Mouse (Mus musculus) midbrain, postnatal 0 days (tissue): ENCODE results near the gene Olfr1396. TPM values are rescaled to one million over a fixed set of nuclear protein-coding genes. Genes with fewer than 3 reads are reported as not detected.

Experiments
- ATAC-seq: fragments of 200-750 bp; cut with Nextera tagmentation; 2 replicates; pipeline ENCODE4 v1.8.0; 2017; ENCODE audit warnings: moderate number of reproducible peaks, mild to moderate bottlenecking, moderate TSS enrichment, moderate library complexity; ENCODE audit not compliant: low FRiP score
- DNase-seq: peaks from one replicate; pipeline ENCODE4 v3.0.0-alpha.2; 2015; ENCODE audit warnings: low spot score
- H3K27ac ChIP-seq: fragments of 300-500 bp; sonication (generic); 2 replicates; pipeline ENCODE4 v1.5.1; 2014; ENCODE audit warnings: low read depth, mild to moderate bottlenecking, low read length, mixed read lengths
- H3K27me3 ChIP-seq: fragments of 300-500 bp; sonication (generic); 2 replicates; pipeline ENCODE4 v1.6.1; 2014; ENCODE audit warnings: low read length, control low read depth, mixed read lengths; ENCODE audit not compliant: insufficient read depth
- H3K36me3 ChIP-seq: fragments of 300-500 bp; sonication (generic); 2 replicates; pipeline ENCODE4 v1.6.1; 2014; ENCODE audit warnings: low read length, control low read depth, mixed read lengths; ENCODE audit not compliant: insufficient read depth
- H3K4me1 ChIP-seq: fragments of 300-500 bp; sonication (generic); 2 replicates; pipeline ENCODE4 v1.6.1; 2014; ENCODE audit warnings: mild to moderate bottlenecking, control low read depth, antibody characterized with exemption, low read length, mixed read lengths; ENCODE audit not compliant: insufficient read depth
- H3K4me2 ChIP-seq: fragments of 300-500 bp; sonication (generic); 2 replicates; pipeline ENCODE4 v1.6.1; 2014; ENCODE audit warnings: low read depth, mild to moderate bottlenecking, low read length, mixed read lengths; ENCODE audit not compliant: poor library complexity, severe bottlenecking
- H3K4me3 ChIP-seq: fragments of 300-500 bp; sonication (generic); 2 replicates; pipeline ENCODE4 v1.5.1; 2014; ENCODE audit warnings: low read depth, mild to moderate bottlenecking, low read length, moderate library complexity
- H3K9ac ChIP-seq: fragments of 300-500 bp; sonication (generic); replicated peaks from 2 replicates; pipeline ENCODE4 v1.6.1; 2014; ENCODE audit warnings: mild to moderate bottlenecking, low read length, moderate library complexity, mixed read lengths; ENCODE audit not compliant: poor library complexity, severe bottlenecking
- H3K9me3 ChIP-seq: fragments of 300-500 bp; sonication (generic); 2 replicates; pipeline ENCODE4 v1.6.1; 2016; ENCODE audit warnings: low read length, control low read depth
- CTCF ChIP-seq: IDR thresholded peaks from 2 replicates; pipeline ENCODE4 v1.5.1; 2016; ENCODE audit warnings: antibody characterized with exemption, mild to moderate bottlenecking
- WGBS: fragments of 180-500 bp; shearing (Covaris S2); extraction: QIAGEN DNeasy Blood & Tissue Kit; methylation state at CpG from one replicate; pipeline ENCODE4 v1.1.7; 2014; 5-methylcytosine and 5-hydroxymethylcytosine counted together
- polyA plus RNA-seq: library from polyadenylated mRNA; unstranded; fragments of >200 nt; fragmentation: Nextera tagmentation; extraction: Ambion mirVana; gene quantifications from 2 replicates; pipeline ENCODE4 v1.2.1, GENCODE M21; 2015
- total RNA-seq: library from RNA; depleted of rRNA; stranded (reverse); fragments of >200 nt; gene quantifications from 2 replicates; pipeline ENCODE4 v1.2.3, GENCODE M21; 2014

Gene Olfr1396
- total and polyA plus RNA-seq, 2 experiments from 2014 or later, result not detected

- no peak for TF ChIP-seq CTCF
- no peaks in the 10 kb centered on the region for H3K4me1 ChIP-seq
- H3K4me2 ChIP-seq, result no peak overlapping the region
- H3K36me3 ChIP-seq, result no peaks in the 10 kb centered on the region
- no peak for ATAC-seq
- H3K4me3 ChIP-seq, result no peak overlapping the region
- H3K9me3 ChIP-seq, result no peaks in the 10 kb centered on the region
- no peak overlapping the region for H3K9ac ChIP-seq
- no peak for DNase-seq
- no peak overlapping the region for H3K27ac ChIP-seq
- WGBS, result 79% methylated on average over 2 of the region's 2 CpGs
- H3K27me3 ChIP-seq, result no peaks in the 10 kb centered on the region
Observed at GRCm38 (mm10) chr11:49114158-49114557, 516 bp downstream of the Olfr1396 start.

GRCm38 (mm10) chr11:49112624-49113219 lies 2.0 kb downstream of the Olfr1396 start:
- TF ChIP-seq CTCF, result no peak
- H3K9ac ChIP-seq, result no peak overlapping the region
- H3K4me2 ChIP-seq, result no peak overlapping the region
- H3K27me3 ChIP-seq, result no peaks in the 10 kb centered on the region
- 90% methylated on average over 6 of the region's 6 CpGs for WGBS
- DNase-seq (no peak), ATAC-seq (no peak)
- H3K4me1 ChIP-seq, result no peaks in the 10 kb centered on the region
- H3K36me3 ChIP-seq, result no peaks in the 10 kb centered on the region
- no peak overlapping the region for H3K4me3 ChIP-seq
- H3K9me3 ChIP-seq, result no peaks in the 10 kb centered on the region
- no peak overlapping the region for H3K27ac ChIP-seq

GRCm38 (mm10) chr11:49111000-49111399 lies 3.7 kb downstream of the Olfr1396 start:
- Histone ChIP-seq H3K4me3 (no peak overlapping the region), H3K9ac (no peak overlapping the region), H3K9me3 (no peaks in the 10 kb centered on the region), H3K27ac (no peak overlapping the region), H3K4me2 (no peak overlapping the region), H3K36me3 (no peaks in the 10 kb centered on the region), H3K27me3 (no peaks in the 10 kb centered on the region; the same call in 1 of the 2 replicates), H3K4me1 (no peaks in the 10 kb centered on the region)
- no peak for ATAC-seq
- no peak for DNase-seq
- 65% methylated on average over 1 of the region's 1 CpGs for WGBS
- no peak for TF ChIP-seq CTCF

- Histone ChIP-seq H3K4me3 (no peak overlapping the region), H3K27me3 (no peaks in the 10 kb centered on the region; the same call in 1 of the 2 replicates), H3K9me3 (no peaks in the 10 kb centered on the region), H3K4me1 (no peaks in the 10 kb centered on the region), H3K27ac (no peak overlapping the region), H3K4me2 (no peak overlapping the region), H3K9ac (no peak overlapping the region), H3K36me3 (no peaks in the 10 kb centered on the region)
- DNase-seq (peak; percentile 35), ATAC-seq (no peak)
- 35% methylated on average over 1 of the region's 1 CpGs for WGBS
- peak; percentile 66 for TF ChIP-seq CTCF
Observed at GRCm38 (mm10) chr11:49108833-49109232, 5.8 kb downstream of the Olfr1396 start.

- H3K36me3 ChIP-seq, result no peaks in the 10 kb centered on the region
- no peak for TF ChIP-seq CTCF
- H3K4me2 ChIP-seq, result no peak overlapping the region
- 66% methylated on average over 10 of the region's 10 CpGs for WGBS
- no peak overlapping the region for H3K9ac ChIP-seq
- no peak for DNase-seq
- H3K4me1 ChIP-seq, result no peaks in the 10 kb centered on the region
- no peak overlapping the region for H3K27ac ChIP-seq
- no peaks in the 10 kb centered on the region; the same call in 1 of the 2 replicates for H3K27me3 ChIP-seq
- no peak for ATAC-seq
- no peak overlapping the region for H3K4me3 ChIP-seq
- H3K9me3 ChIP-seq, result no peaks in the 10 kb centered on the region
Observed at GRCm38 (mm10) chr11:49107650-49108537, 6.8 kb downstream of the Olfr1396 start.

- WGBS, result 73% methylated on average over 1 of the region's 1 CpGs
- no peak for DNase-seq
- no peaks in the 10 kb centered on the region; the same call in 1 of the 2 replicates for H3K27me3 ChIP-seq
- no peak overlapping the region for H3K4me3 ChIP-seq
- no peaks in the 10 kb centered on the region for H3K4me1 ChIP-seq
- no peak overlapping the region for H3K9ac ChIP-seq
- H3K36me3 ChIP-seq, result no peaks in the 10 kb centered on the region
- TF ChIP-seq CTCF, result no peak
- H3K4me2 ChIP-seq, result no peak overlapping the region
- no peak for ATAC-seq
- no peaks in the 10 kb centered on the region for H3K9me3 ChIP-seq
- no peak overlapping the region for H3K27ac ChIP-seq
Observed at GRCm38 (mm10) chr11:49105752-49106151, 8.9 kb downstream of the Olfr1396 start.
